Mouse (Mus musculus) megakaryocyte, embryonic 14.5 days (primary cell): ENCODE results near the gene Tgfbrap1.

Experiments used
- FLI1 ChIP-seq: IDR thresholded peaks from 2 replicates; pipeline ENCODE4 v1.6.1; 2012; ENCODE audit warnings: low read length, inconsistent platforms, mixed read lengths
- GATA1 ChIP-seq: IDR thresholded peaks from 3 replicates; pipeline ENCODE4 v1.6.1; 2012; ENCODE audit warnings: mixed read lengths, low read length, inconsistent platforms, borderline replicate concordance

- no peak for TF ChIP-seq GATA1
- no peak for TF ChIP-seq FLI1
Observed at GRCm38 (mm10) chr1:43124726-43125125, 26.3 kb upstream of the Tgfbrap1 start.
